Mouse (Mus musculus): Measurements from ENCODE around the gene Enpp4.

Gene Enpp4

GRCm38 (mm10) chr17:44105287-44106138 lies at the start of gene Enpp4:
TSS of gene Enpp4 (minus strand) at chr17:44105809.
- peak; percentile 79 to 87 for DNase-seq (ENCODE audit: low spot score in 2 of 2)

- DNase-seq (ENCODE audit: low spot score in 2 of 2) = no peak
These were observed 49.6 kb upstream of the Enpp4 start for GRCm38 (mm10) chr17:44155204-44155603.

GRCm38 (mm10) chr17:44153871-44154270 lies 48.3 kb upstream of the Enpp4 start:
- DNase-seq (ENCODE audit: low spot score in 2 of 2) = no peak

GRCm38 (mm10) chr17:44151889-44152288 lies 46.3 kb upstream of the Enpp4 start:
- DNase-seq (ENCODE audit: low spot score in 2 of 2) = no peak

- peak; percentile 19 to 21 for DNase-seq (ENCODE audit: low spot score in 2 of 2)
These were observed 45.5 kb upstream of the Enpp4 start for GRCm38 (mm10) chr17:44151130-44151529.

GRCm38 (mm10) chr17:44148109-44148846 lies 42.7 kb upstream of the Enpp4 start:
- no peak for DNase-seq (ENCODE audit: low spot score in 2 of 2)

- DNase-seq (ENCODE audit: low spot score in 2 of 2) = no peak
These were observed 40.2 kb upstream of the Enpp4 start for GRCm38 (mm10) chr17:44145806-44146205.

GRCm38 (mm10) chr17:44136863-44137640 lies 31.4 kb upstream of the Enpp4 start:
- no peak for DNase-seq (ENCODE audit: low spot score in 2 of 2)

- DNase-seq (ENCODE audit: low spot score in 2 of 2) = no peak
These were observed 30.4 kb upstream of the Enpp4 start for GRCm38 (mm10) chr17:44136018-44136417.

GRCm38 (mm10) chr17:44134545-44134944 lies 28.9 kb upstream of the Enpp4 start:
- no peak for DNase-seq (ENCODE audit: low spot score in 2 of 2)

GRCm38 (mm10) chr17:44134106-44134505 lies 28.5 kb upstream of the Enpp4 start:
- DNase-seq (ENCODE audit: low spot score in 2 of 2) = no peak

GRCm38 (mm10) chr17:44130429-44130828 lies 24.8 kb upstream of the Enpp4 start:
- DNase-seq (ENCODE audit: low spot score in 2 of 2) = peak; percentile 59 to 69

GRCm38 (mm10) chr17:44129092-44129750 lies 23.6 kb upstream of the Enpp4 start:
- DNase-seq (ENCODE audit: low spot score in 2 of 2) = no peak

GRCm38 (mm10) chr17:44121366-44122100 lies 15.9 kb upstream of the Enpp4 start:
- no peak for DNase-seq (ENCODE audit: low spot score in 2 of 2)

GRCm38 (mm10) chr17:44118231-44118630 lies 12.6 kb upstream of the Enpp4 start:
- no peak for DNase-seq (ENCODE audit: low spot score in 2 of 2)

GRCm38 (mm10) chr17:44117721-44118120 lies 12.1 kb upstream of the Enpp4 start:
- no peak for DNase-seq (ENCODE audit: low spot score in 2 of 2)

GRCm38 (mm10) chr17:44116584-44116983 lies 11.0 kb upstream of the Enpp4 start:
- DNase-seq (ENCODE audit: low spot score in 2 of 2) = no peak

GRCm38 (mm10) chr17:44108331-44108730 lies 2.7 kb upstream of the Enpp4 start:
- no peak for DNase-seq (ENCODE audit: low spot score in 2 of 2)

GRCm38 (mm10) chr17:44101961-44102360 lies 3.6 kb downstream of the Enpp4 start:
- DNase-seq (ENCODE audit: low spot score in 2 of 2) = no peak

GRCm38 (mm10) chr17:44100906-44101305 lies 4.7 kb downstream of the Enpp4 start:
- DNase-seq (ENCODE audit: low spot score in 2 of 2) = no peak

GRCm38 (mm10) chr17:44100486-44100885 lies 5.1 kb downstream of the Enpp4 start:
- DNase-seq (ENCODE audit: low spot score in 2 of 2) = no peak

Data from frontal cortex, postnatal 25 days (tissue).